8 mouse cellular contexts compared by ENCODE assay signal in genomic region chr8:120735770-120736481, GRCm38 (mm10). TPM values are rescaled to one million over a fixed set of nuclear protein-coding genes. Genes with fewer than 3 reads are reported as not detected.
DNase-seq lines count a peak whose midpoint lies in the region; ATAC-seq and TF ChIP-seq lines count a peak whose summit lies in the region.

TSS of gene Irf8 (plus strand) at chr8:120736358.

- no peak for ATAC-seq in erythroblast, adult 5-6 weeks (replicated peaks; ENCODE audit: low FRiP score, poor library complexity, severe bottlenecking)
- ATAC-seq in limb, embryonic 14.5 days (ENCODE audit: low FRiP score, low read depth): peak; percentile 88
- ATAC-seq in midbrain, embryonic 15.5 days (replicated peaks): peak; percentile 88

- under 1% methylated on average over 62 of the region's 62 CpGs for WGBS in heart, embryonic 10.5 days
- 1% methylated on average over 61 of the region's 62 CpGs for WGBS in limb, embryonic 14.5 days
- WGBS in midbrain, embryonic 15.5 days: under 1% methylated on average over 62 of the region's 62 CpGs

- peak within 1 kb of the TSS; percentile 57 for H3K27ac ChIP-seq in heart, embryonic 10.5 days
- H3K27ac ChIP-seq in limb, embryonic 14.5 days (replicated peaks; ENCODE audit: low read depth, low read length): no peak within 1 kb of the TSS
- no peak within 1 kb of the TSS for H3K27ac ChIP-seq in midbrain, embryonic 15.5 days

- H3K9ac ChIP-seq in limb, embryonic 14.5 days (ENCODE audit: low read depth, low read length, severe bottlenecking): no peak within 1 kb of the TSS
- H3K9ac ChIP-seq in midbrain, embryonic 15.5 days: peak within 1 kb of the TSS; percentile 40

- H3K36me3 ChIP-seq in heart, embryonic 10.5 days: no peaks in the 10 kb centered on the region
- no peaks in the 10 kb centered on the region for H3K36me3 ChIP-seq in limb, embryonic 14.5 days (ENCODE audit: control insufficient read depth, insufficient read depth, low read length)
- H3K36me3 ChIP-seq in midbrain, embryonic 15.5 days (replicated peaks): no peaks in the 10 kb centered on the region

- H3K27me3 ChIP-seq in heart, embryonic 10.5 days (ENCODE audit: insufficient read depth, poor library complexity, severe bottlenecking): peaks cover 92% of the 10 kb centered on the region
- H3K27me3 ChIP-seq in limb, embryonic 14.5 days (ENCODE audit: control insufficient read depth, insufficient read depth, low read length): peaks cover 35% of the 10 kb centered on the region
- peaks cover 44% of the 10 kb centered on the region for H3K27me3 ChIP-seq in midbrain, embryonic 15.5 days (replicated peaks)

- H3K4me1 ChIP-seq in heart, embryonic 10.5 days: peaks cover 21% of the 10 kb centered on the region
- H3K4me1 ChIP-seq in limb, embryonic 14.5 days (ENCODE audit: control insufficient read depth, insufficient read depth, low read length): 0 out of 2 replicates have a peak, but pooled peaks cover 3% of the 10 kb centered on the region
- peaks cover 20% of the 10 kb centered on the region for H3K4me1 ChIP-seq in midbrain, embryonic 15.5 days

- H3K9me3 ChIP-seq in heart, embryonic 10.5 days: no peaks in the 10 kb centered on the region
- H3K9me3 ChIP-seq in limb, embryonic 14.5 days (ENCODE audit: control insufficient read depth, low read length): no peaks in the 10 kb centered on the region
- H3K9me3 ChIP-seq in midbrain, embryonic 15.5 days: no peaks in the 10 kb centered on the region

- DNase-seq in brain, adult 2 months (ENCODE audit: low read depth, low spot score): peak; percentile 81
- DNase-seq in heart, embryonic 10.5 days (ENCODE audit: low spot score): peak; percentile 90
- DNase-seq in kidney, adult 9 months: peak; percentile 90
- peak; percentile 91 for DNase-seq in limb, embryonic 14.5 days (ENCODE audit: low spot score)
- peak; percentile 90 to 94 for DNase-seq in spleen, adult 18-20 months
- DNase-seq in MN1 (ENCODE audit: low spot score): no peak

- TF ChIP-seq POLR2A in limb, embryonic 14.5 days (IDR thresholded peaks at IDR 0.05; ENCODE audit: borderline replicate concordance, extremely low read depth, insufficient read depth, insufficient read length): 0 out of 2 replicates have a peak, but pooled peaks have one; percentile 14

- H3K4me3 ChIP-seq in heart, embryonic 10.5 days: peak within 1 kb of the TSS; percentile 63
- peak within 1 kb of the TSS; percentile 39 for H3K4me3 ChIP-seq in limb, embryonic 14.5 days (replicated peaks; ENCODE audit: low read length)
- peak within 1 kb of the TSS; percentile 54 for H3K4me3 ChIP-seq in midbrain, embryonic 15.5 days

- H3K4me2 ChIP-seq in limb, embryonic 14.5 days (replicated peaks; ENCODE audit: low read depth, low read length, severe bottlenecking): peak within 1 kb of the TSS; percentile 84
- H3K4me2 ChIP-seq in midbrain, embryonic 15.5 days: peak within 1 kb of the TSS; percentile 100

RNA-seq across cellular contexts. Expression of gene Irf8, which starts in this region (rescaled TPM):
- total RNA-seq in erythroblast, adult 5-6 weeks (2015; ENCODE audit: low replicate concordance): 14.6 and 17.5 TPM in 2 replicates
- 21.6 and 24.6 TPM in 2 replicates for total RNA-seq in erythroblast, adult 5-6 weeks (2017; ENCODE audit: low replicate concordance)
- polyA plus RNA-seq in heart, embryonic 10.5 days (2016; fragmentation: Nextera tagmentation; extraction: Ambion mirVana): 2.1 and 4.5 TPM in 2 replicates
- polyA plus RNA-seq in limb, embryonic 14.5 days (2012; rRNA removed): 2.5 and 4.1 TPM in 2 replicates
- polyA plus RNA-seq in limb, embryonic 14.5 days (2014; fragmentation: Nextera tagmentation; extraction: Ambion mirVana): 4.3 and 4.9 TPM in 2 replicates
- polyA plus RNA-seq in midbrain, embryonic 15.5 days (2015; fragmentation: Nextera tagmentation; extraction: Ambion mirVana): 3.7 and 4.0 TPM in 2 replicates
